Mouse (Mus musculus): Measurements from ENCODE around the gene Zcchc14.

Gene Zcchc14

GRCm38 (mm10) chr8:121585159-121585825, 67.4 kb downstream of the Zcchc14 start:
- TF ChIP-seq GATA4 (IDR thresholded peaks at IDR 0.05; ENCODE audit: insufficient replicate concordance, low read length), result peak; percentile 1; the same call in 1 of the 2 replicates

- no peak for TF ChIP-seq GATA4 (IDR thresholded peaks at IDR 0.05; ENCODE audit: insufficient replicate concordance, low read length)
These were observed 68.0 kb downstream of the Zcchc14 start for GRCm38 (mm10) chr8:121584730-121585129.

- no peak for TF ChIP-seq GATA4 (IDR thresholded peaks at IDR 0.05; ENCODE audit: insufficient replicate concordance, low read length)
These were observed 69.0 kb downstream of the Zcchc14 start for GRCm38 (mm10) chr8:121583653-121584052.

GRCm38 (mm10) chr8:121580465-121580864, 72.2 kb downstream of the Zcchc14 start:
- no peak for TF ChIP-seq GATA4 (IDR thresholded peaks at IDR 0.05; ENCODE audit: insufficient replicate concordance, low read length)

GRCm38 (mm10) chr8:121578676-121579451, 73.8 kb downstream of the Zcchc14 start, which contains the start of gene Fbxo31:
Gene Fbxo31, minus strand, starts transcription at chr8:121578806.
- no peak for TF ChIP-seq GATA4 (IDR thresholded peaks at IDR 0.05; ENCODE audit: insufficient replicate concordance, low read length)

GRCm38 (mm10) chr8:121577751-121578675, 74.7 kb downstream of the Zcchc14 start:
- TF ChIP-seq GATA4 (IDR thresholded peaks at IDR 0.05; ENCODE audit: insufficient replicate concordance, low read length), result no peak

- no peak for TF ChIP-seq GATA4 (IDR thresholded peaks at IDR 0.05; ENCODE audit: insufficient replicate concordance, low read length)
These were observed 77.0 kb downstream of the Zcchc14 start for GRCm38 (mm10) chr8:121575661-121576060.

GRCm38 (mm10) chr8:121573275-121573674, 79.4 kb downstream of the Zcchc14 start:
- no peak for TF ChIP-seq GATA4 (IDR thresholded peaks at IDR 0.05; ENCODE audit: insufficient replicate concordance, low read length)

- TF ChIP-seq GATA4 (IDR thresholded peaks at IDR 0.05; ENCODE audit: insufficient replicate concordance, low read length), result no peak
These were observed 80.6 kb downstream of the Zcchc14 start for GRCm38 (mm10) chr8:121572121-121572520.

- no peak for TF ChIP-seq GATA4 (IDR thresholded peaks at IDR 0.05; ENCODE audit: insufficient replicate concordance, low read length)
These were observed 81.9 kb downstream of the Zcchc14 start for GRCm38 (mm10) chr8:121570801-121571200.

GRCm38 (mm10) chr8:121570335-121570734, 82.4 kb downstream of the Zcchc14 start:
- TF ChIP-seq GATA4 (IDR thresholded peaks at IDR 0.05; ENCODE audit: insufficient replicate concordance, low read length), result no peak

GRCm38 (mm10) chr8:121568321-121568720, 84.4 kb downstream of the Zcchc14 start:
- no peak for TF ChIP-seq GATA4 (IDR thresholded peaks at IDR 0.05; ENCODE audit: insufficient replicate concordance, low read length)

GRCm38 (mm10) chr8:121563701-121564100, 89.0 kb downstream of the Zcchc14 start:
- TF ChIP-seq GATA4 (IDR thresholded peaks at IDR 0.05; ENCODE audit: insufficient replicate concordance, low read length), result no peak

GRCm38 (mm10) chr8:121562941-121563351, 89.8 kb downstream of the Zcchc14 start:
- TF ChIP-seq GATA4 (IDR thresholded peaks at IDR 0.05; ENCODE audit: insufficient replicate concordance, low read length), result no peak; the same call in 1 of the 2 replicates

Measured in liver, adult (tissue).